Mouse (Mus musculus): Measurements from ENCODE around the gene Fat4.

- TF ChIP-seq GATA1 (IDR thresholded peaks at IDR 0.05; ENCODE audit: low read length) = no peak
- TF ChIP-seq TAL1 (IDR thresholded peaks at IDR 0.05; ENCODE audit: low read length) = no peak
Observed at GRCm38 (mm10) chr3:38928751-38929150, 42.0 kb downstream of the Fat4 start.

All from erythroblast, embryonic 14.5 days (primary cell).